Mouse (Mus musculus): ENCODE measurements at regions not wholly inside any gene's neighbourhood (a gene's known extent, or its start where the extent isn't known, plus 50 kb on each side); places are given as distances from the start of the nearest gene placed in this dataset.

DNA sequence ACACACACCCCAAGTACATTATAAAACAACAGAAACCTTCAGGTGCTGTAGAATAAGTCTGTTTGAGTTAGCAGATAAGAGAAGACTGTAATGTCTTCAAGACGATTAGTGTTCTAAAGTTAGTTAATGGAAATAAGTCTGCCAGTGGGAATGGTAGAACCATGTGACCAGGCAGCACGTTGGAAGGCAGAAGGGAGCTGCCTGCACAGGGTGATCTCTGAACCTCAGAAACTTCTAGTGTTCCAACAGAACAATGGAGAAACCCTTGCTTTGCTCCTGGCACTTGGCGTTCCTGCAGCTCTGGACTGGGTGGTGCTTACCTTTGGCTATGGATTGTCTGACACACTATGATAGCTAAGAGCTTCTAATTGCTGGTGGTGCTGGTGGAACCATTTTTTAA lies 82.0 kb upstream of the Map3k1 start:
- DNase-seq (ENCODE audit: low read depth, low spot score): no peak
- Histone ChIP-seq H3K4me1 (ENCODE audit: control insufficient read depth in 2 of 2, insufficient read depth in 2 of 2, low read length in 2 of 2, poor library complexity in 1 of 2) (peaks cover 2 to 6% of the 10 kb centered on the region in 2 experiments; a peak in 1 of 4 replicates), H3K9ac (ENCODE audit: insufficient read depth, low read depth, low read length, poor library complexity, severe bottlenecking) (no peak overlapping the region), H3K36me3 (ENCODE audit: control insufficient read depth, insufficient read depth, low read length, poor library complexity, severe bottlenecking) (no peaks in the 10 kb centered on the region), H3K27ac (ENCODE audit: insufficient read depth, low read depth, low read length, poor library complexity, severe bottlenecking) (no peak overlapping the region), H3K4me3 (ENCODE audit: insufficient read depth in 1 of 2, low read depth in 1 of 2, low read length in 2 of 2, poor library complexity in 1 of 2, severe bottlenecking in 1 of 2) (no peak overlapping the region), H3K9me3 (ENCODE audit: control insufficient read depth, insufficient read depth, low read depth, low read length) (no peaks in the 10 kb centered on the region)
- in situ Hi-C loops (cut with MboI; ENCODE audit: low sequenced_read_pairs in 2 of 2, unreplicated experiment in 2 of 2): no loop called here
- TF ChIP-seq CHD2 (IDR thresholded peaks at IDR 0.05; ENCODE audit: low read depth, low read length): no peak
- no peak for TF ChIP-seq MAFK (IDR thresholded peaks at IDR 0.05; ENCODE audit: insufficient read depth, low read depth, low read length)
- no peak for TF ChIP-seq ZNF384 (IDR thresholded peaks at IDR 0.05; ENCODE audit: low read depth, low read length)
- TF ChIP-seq ZC3H11A (IDR thresholded peaks at IDR 0.05; ENCODE audit: borderline replicate concordance, low read depth, low read length): no peak
- no peak for TF ChIP-seq HCFC1 (IDR thresholded peaks at IDR 0.05; ENCODE audit: borderline replicate concordance, insufficient read depth, low read length)

- in situ Hi-C loops (cut with MboI; ENCODE audit: low sequenced_read_pairs in 2 of 2, unreplicated experiment in 2 of 2): no loop called here
- no peak for DNase-seq (ENCODE audit: low read depth, low spot score)
- no peaks in the 10 kb centered on the region for H3K9me3 ChIP-seq (ENCODE audit: control insufficient read depth, insufficient read depth, low read depth, low read length)
Measured at GRCm38 (mm10) chr13:111892141-111892540, 83.3 kb upstream of the Map3k1 start.

GRCm38 (mm10) chr13:111893221-111893713 lies 84.5 kb upstream of the Map3k1 start:
- no peak for TF ChIP-seq HCFC1 (IDR thresholded peaks at IDR 0.05; ENCODE audit: borderline replicate concordance, insufficient read depth, low read length)
- TF ChIP-seq MAFK (IDR thresholded peaks at IDR 0.05; ENCODE audit: insufficient read depth, low read depth, low read length): no peak
- no peak for TF ChIP-seq ZC3H11A (IDR thresholded peaks at IDR 0.05; ENCODE audit: borderline replicate concordance, low read depth, low read length)
- TF ChIP-seq ZNF384 (IDR thresholded peaks at IDR 0.05; ENCODE audit: low read depth, low read length): no peak
- TF ChIP-seq CHD2 (IDR thresholded peaks at IDR 0.05; ENCODE audit: low read depth, low read length): no peak
- Histone ChIP-seq H3K9me3 (ENCODE audit: control insufficient read depth, insufficient read depth, low read depth, low read length) (no peaks in the 10 kb centered on the region), H3K4me1 (ENCODE audit: control insufficient read depth in 2 of 2, insufficient read depth in 2 of 2, low read length in 2 of 2, poor library complexity in 1 of 2) (peaks cover 2 to 6% of the 10 kb centered on the region in 2 experiments; a peak in 1 of 4 replicates), H3K27ac (ENCODE audit: insufficient read depth, low read depth, low read length, poor library complexity, severe bottlenecking) (no peak overlapping the region), H3K9ac (ENCODE audit: insufficient read depth, low read depth, low read length, poor library complexity, severe bottlenecking) (no peak overlapping the region), H3K4me3 (ENCODE audit: insufficient read depth in 1 of 2, low read depth in 1 of 2, low read length in 2 of 2, poor library complexity in 1 of 2, severe bottlenecking in 1 of 2) (no peak overlapping the region), H3K36me3 (ENCODE audit: control insufficient read depth, insufficient read depth, low read length, poor library complexity, severe bottlenecking) (no peaks in the 10 kb centered on the region)
- in situ Hi-C loops (cut with MboI; ENCODE audit: low sequenced_read_pairs in 2 of 2, unreplicated experiment in 2 of 2): no loop called here
- no peak for DNase-seq (ENCODE audit: low read depth, low spot score)

More at GRCm38 (mm10) chr13:111892141-111892540, 83.3 kb upstream of the Map3k1 start:
- H3K4me1 ChIP-seq (ENCODE audit: control insufficient read depth in 2 of 2, insufficient read depth in 2 of 2, low read length in 2 of 2, poor library complexity in 1 of 2): peaks cover 2 to 6% of the 10 kb centered on the region in 2 experiments; a peak in 1 of 4 replicates
- H3K4me3 ChIP-seq (ENCODE audit: insufficient read depth in 1 of 2, low read depth in 1 of 2, low read length in 2 of 2, poor library complexity in 1 of 2, severe bottlenecking in 1 of 2): no peak overlapping the region
- no peak overlapping the region for H3K9ac ChIP-seq (ENCODE audit: insufficient read depth, low read depth, low read length, poor library complexity, severe bottlenecking)
- no peak overlapping the region for H3K27ac ChIP-seq (ENCODE audit: insufficient read depth, low read depth, low read length, poor library complexity, severe bottlenecking)
- no peaks in the 10 kb centered on the region for H3K36me3 ChIP-seq (ENCODE audit: control insufficient read depth, insufficient read depth, low read length, poor library complexity, severe bottlenecking)
- TF ChIP-seq ZC3H11A (IDR thresholded peaks at IDR 0.05; ENCODE audit: borderline replicate concordance, low read depth, low read length) (no peak), ZNF384 (IDR thresholded peaks at IDR 0.05; ENCODE audit: low read depth, low read length) (no peak), HCFC1 (IDR thresholded peaks at IDR 0.05; ENCODE audit: borderline replicate concordance, insufficient read depth, low read length) (no peak), CHD2 (IDR thresholded peaks at IDR 0.05; ENCODE audit: low read depth, low read length) (no peak), MAFK (IDR thresholded peaks at IDR 0.05; ENCODE audit: insufficient read depth, low read depth, low read length) (no peak)

- DNase-seq (ENCODE audit: low read depth, low spot score): peak; percentile 48
- in situ Hi-C loops (cut with MboI; ENCODE audit: low sequenced_read_pairs in 2 of 2, unreplicated experiment in 2 of 2): no loop called here
- no peak overlapping the region; the same call in 1 of the 2 replicates for H3K27ac ChIP-seq (ENCODE audit: insufficient read depth, low read depth, low read length, poor library complexity, severe bottlenecking)
Measured at GRCm38 (mm10) chr13:111894804-111895478, 86.1 kb upstream of the Map3k1 start.

More at GRCm38 (mm10) chr13:111894804-111895478, 86.1 kb upstream of the Map3k1 start:
- TF ChIP-seq HCFC1 (IDR thresholded peaks at IDR 0.05; ENCODE audit: borderline replicate concordance, insufficient read depth, low read length): no peak
- no peak for TF ChIP-seq MAFK (IDR thresholded peaks at IDR 0.05; ENCODE audit: insufficient read depth, low read depth, low read length)
- TF ChIP-seq ZNF384 (IDR thresholded peaks at IDR 0.05; ENCODE audit: low read depth, low read length): no peak
- no peak for TF ChIP-seq ZC3H11A (IDR thresholded peaks at IDR 0.05; ENCODE audit: borderline replicate concordance, low read depth, low read length)
- TF ChIP-seq CHD2 (IDR thresholded peaks at IDR 0.05; ENCODE audit: low read depth, low read length): no peak
- no peaks in the 10 kb centered on the region for H3K9me3 ChIP-seq (ENCODE audit: control insufficient read depth, insufficient read depth, low read depth, low read length)
- no peak overlapping the region; the same call in 1 of the 2 replicates for H3K9ac ChIP-seq (ENCODE audit: insufficient read depth, low read depth, low read length, poor library complexity, severe bottlenecking)
- H3K4me3 ChIP-seq (ENCODE audit: insufficient read depth in 1 of 2, low read depth in 1 of 2, low read length in 2 of 2, poor library complexity in 1 of 2, severe bottlenecking in 1 of 2): peak overlapping the region; percentile 44 to 57
- no peaks in the 10 kb centered on the region for H3K36me3 ChIP-seq (ENCODE audit: control insufficient read depth, insufficient read depth, low read length, poor library complexity, severe bottlenecking)
- H3K4me1 ChIP-seq (ENCODE audit: control insufficient read depth in 2 of 2, insufficient read depth in 2 of 2, low read length in 2 of 2, poor library complexity in 1 of 2): peaks cover 2 to 6% of the 10 kb centered on the region in 2 experiments; a peak in 1 of 4 replicates

Measured in ES-E14 (cell line).